In the genomic region with DNA sequence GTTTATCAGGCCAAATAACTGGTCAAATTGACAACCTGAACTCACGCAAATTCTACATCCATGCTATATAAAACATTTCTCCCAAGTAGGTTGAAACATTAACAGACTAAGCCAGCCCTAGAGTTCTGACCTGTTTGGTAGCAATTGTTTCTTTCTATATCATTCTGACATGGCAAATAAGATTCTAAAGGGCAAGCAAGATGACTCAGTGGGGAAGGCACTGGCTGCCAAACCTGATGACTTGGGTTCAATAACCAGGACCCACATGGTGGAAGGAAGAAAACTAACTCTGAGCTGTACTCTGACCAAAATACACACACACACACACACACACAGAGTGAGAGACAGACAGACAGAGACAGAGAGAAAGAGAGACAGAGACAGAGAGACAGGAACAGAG, we compare ENCODE assay signal across 1 mouse cellular context.
TF ChIP-seq lines count a peak whose summit lies in the region.

No protein-coding gene starts in this region.

TF ChIP-seq in CH12.LX, 34 proteins besides CTCF, POLR2A, EP300 and RAD21:
- no peak for TF ChIP-seq CHD2 (IDR thresholded peaks at IDR 0.05; ENCODE audit: low read length)
- TF ChIP-seq SIN3A (IDR thresholded peaks at IDR 0.05; ENCODE audit: low read length): no peak
- TF ChIP-seq HCFC1 (IDR thresholded peaks at IDR 0.05; ENCODE audit: low read depth, low read length): no peak
- no peak for TF ChIP-seq JUND (conservative IDR thresholded peaks at IDR 0.05; ENCODE audit: low read depth, low read length)
- no peak for TF ChIP-seq MXI1 (IDR thresholded peaks at IDR 0.05; ENCODE audit: low read depth, low read length)
